Mouse (Mus musculus): ENCODE data around the gene Pnpla8. TPM values are rescaled to one million over a fixed set of nuclear protein-coding genes. Genes with fewer than 3 reads are reported as not detected.

Pnpla8 gene
- polyA plus RNA-seq, 1 experiment from 2014 or later = 72.6 TPM

DNA sequence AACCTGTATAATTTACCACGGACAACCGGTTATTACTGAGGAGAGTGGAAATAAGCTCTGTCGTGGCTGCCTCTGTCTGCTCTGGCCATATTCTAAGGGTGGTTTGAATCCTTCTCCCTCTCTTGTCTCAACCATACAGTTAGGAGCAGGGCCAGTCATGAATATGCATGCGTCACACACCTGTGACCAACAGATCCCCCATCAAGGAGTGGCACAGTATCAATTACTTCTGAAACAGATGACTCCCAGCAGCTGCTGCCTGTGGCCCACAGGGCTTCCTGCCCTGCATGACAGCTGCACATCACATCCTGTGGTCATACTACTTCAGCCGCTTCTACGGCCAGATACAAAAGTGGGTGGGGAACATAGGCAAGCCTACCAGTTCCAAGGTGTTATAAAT lies 122.9 kb downstream of the Pnpla8 start:
- Histone ChIP-seq H3K4me3 (ENCODE audit: low read depth, low read length) (no peak overlapping the region), H3K36me3 (replicated peaks; ENCODE audit: control insufficient read depth, insufficient read depth, low read depth, low read length) (no peaks in the 10 kb centered on the region), H3K4me1 (ENCODE audit: control insufficient read depth, insufficient read depth, low read length) (no peaks in the 10 kb centered on the region), H3K4me2 (ENCODE audit: low read depth, low read length) (no peak overlapping the region), H3K9ac (replicated peaks; ENCODE audit: low read length) (no peak overlapping the region), H3K27me3 (ENCODE audit: control insufficient read depth, insufficient read depth, low read length) (no peaks in the 10 kb centered on the region), H3K27ac (replicated peaks; ENCODE audit: low read depth, low read length) (no peak overlapping the region), H3K9me3 (replicated peaks; ENCODE audit: control insufficient read depth, low read length) (no peaks in the 10 kb centered on the region)
- DNase-seq (ENCODE audit: low spot score) = no peak
- peak; percentile 67; the same call in 1 of the 2 replicates for ATAC-seq (replicated peaks; ENCODE audit: insufficient number of reproducible peaks, low FRiP score, low TSS enrichment, low read depth)
- 68% methylated on average over 6 of the region's 6 CpGs for WGBS

- Histone ChIP-seq H3K4me3 (ENCODE audit: low read depth, low read length) (no peak overlapping the region), H3K9me3 (replicated peaks; ENCODE audit: control insufficient read depth, low read length) (no peaks in the 10 kb centered on the region), H3K4me2 (ENCODE audit: low read depth, low read length) (no peak overlapping the region), H3K4me1 (ENCODE audit: control insufficient read depth, insufficient read depth, low read length) (no peaks in the 10 kb centered on the region), H3K9ac (replicated peaks; ENCODE audit: low read length) (no peak overlapping the region), H3K27me3 (ENCODE audit: control insufficient read depth, insufficient read depth, low read length) (no peaks in the 10 kb centered on the region), H3K27ac (replicated peaks; ENCODE audit: low read depth, low read length) (no peak overlapping the region), H3K36me3 (replicated peaks; ENCODE audit: control insufficient read depth, insufficient read depth, low read depth, low read length) (no peaks in the 10 kb centered on the region)
- ATAC-seq (replicated peaks; ENCODE audit: insufficient number of reproducible peaks, low FRiP score, low TSS enrichment, low read depth) (no peak; the same call in 1 of the 2 replicates), DNase-seq (ENCODE audit: low spot score) (no peak)
- 35% methylated on average over 5 of the region's 5 CpGs for WGBS
Observed at GRCm38 (mm10) chr12:44345251-44345650, 124.1 kb downstream of the Pnpla8 start.

GRCm38 (mm10) chr12:44346143-44346542 lies 125.0 kb downstream of the Pnpla8 start:
- H3K36me3 ChIP-seq (replicated peaks; ENCODE audit: control insufficient read depth, insufficient read depth, low read depth, low read length) = no peaks in the 10 kb centered on the region
- 74% methylated on average over 3 of the region's 3 CpGs for WGBS
- no peak for DNase-seq (ENCODE audit: low spot score)

GRCm38 (mm10) chr12:44355116-44355515 lies 133.9 kb downstream of the Pnpla8 start:
- no peaks in the 10 kb centered on the region for H3K27me3 ChIP-seq (ENCODE audit: control insufficient read depth, insufficient read depth, low read length)
- DNase-seq (ENCODE audit: low spot score) = no peak

More at GRCm38 (mm10) chr12:44346143-44346542, 125.0 kb downstream of the Pnpla8 start:
- no peak for ATAC-seq (replicated peaks; ENCODE audit: insufficient number of reproducible peaks, low FRiP score, low TSS enrichment, low read depth)
- no peak overlapping the region for H3K27ac ChIP-seq (replicated peaks; ENCODE audit: low read depth, low read length)
- H3K4me2 ChIP-seq (ENCODE audit: low read depth, low read length) = no peak overlapping the region
- no peaks in the 10 kb centered on the region for H3K4me1 ChIP-seq (ENCODE audit: control insufficient read depth, insufficient read depth, low read length)
- no peaks in the 10 kb centered on the region for H3K27me3 ChIP-seq (ENCODE audit: control insufficient read depth, insufficient read depth, low read length)
- no peak overlapping the region for H3K9ac ChIP-seq (replicated peaks; ENCODE audit: low read length)
- no peaks in the 10 kb centered on the region for H3K9me3 ChIP-seq (replicated peaks; ENCODE audit: control insufficient read depth, low read length)
- no peak overlapping the region for H3K4me3 ChIP-seq (ENCODE audit: low read depth, low read length)

GRCm38 (mm10) chr12:44357460-44357859 lies 136.3 kb downstream of the Pnpla8 start:
- 36% methylated on average over 3 of the region's 3 CpGs for WGBS
- ATAC-seq (replicated peaks; ENCODE audit: insufficient number of reproducible peaks, low FRiP score, low TSS enrichment, low read depth) (no peak), DNase-seq (ENCODE audit: low spot score) (no peak)

More at GRCm38 (mm10) chr12:44355116-44355515, 133.9 kb downstream of the Pnpla8 start:
- Histone ChIP-seq H3K9ac (replicated peaks; ENCODE audit: low read length) (no peak overlapping the region), H3K4me1 (ENCODE audit: control insufficient read depth, insufficient read depth, low read length) (no peaks in the 10 kb centered on the region), H3K9me3 (replicated peaks; ENCODE audit: control insufficient read depth, low read length) (no peaks in the 10 kb centered on the region), H3K36me3 (replicated peaks; ENCODE audit: control insufficient read depth, insufficient read depth, low read depth, low read length) (no peaks in the 10 kb centered on the region), H3K4me3 (ENCODE audit: low read depth, low read length) (no peak overlapping the region), H3K4me2 (ENCODE audit: low read depth, low read length) (no peak overlapping the region), H3K27ac (replicated peaks; ENCODE audit: low read depth, low read length) (no peak overlapping the region)
- 74% methylated on average over 4 of the region's 4 CpGs for WGBS
- no peak for ATAC-seq (replicated peaks; ENCODE audit: insufficient number of reproducible peaks, low FRiP score, low TSS enrichment, low read depth)

GRCm38 (mm10) chr12:44357881-44358280 lies 136.7 kb downstream of the Pnpla8 start:
- WGBS = 68% methylated on average over 1 of the region's 1 CpGs
- no peaks in the 10 kb centered on the region for H3K9me3 ChIP-seq (replicated peaks; ENCODE audit: control insufficient read depth, low read length)
- no peaks in the 10 kb centered on the region for H3K36me3 ChIP-seq (replicated peaks; ENCODE audit: control insufficient read depth, insufficient read depth, low read depth, low read length)
- no peak overlapping the region for H3K4me2 ChIP-seq (ENCODE audit: low read depth, low read length)
- H3K27me3 ChIP-seq (ENCODE audit: control insufficient read depth, insufficient read depth, low read length) = no peaks in the 10 kb centered on the region
- no peak for ATAC-seq (replicated peaks; ENCODE audit: insufficient number of reproducible peaks, low FRiP score, low TSS enrichment, low read depth)
- H3K4me3 ChIP-seq (ENCODE audit: low read depth, low read length) = no peak overlapping the region
- DNase-seq (ENCODE audit: low spot score) = no peak
- no peak overlapping the region for H3K9ac ChIP-seq (replicated peaks; ENCODE audit: low read length)
- no peaks in the 10 kb centered on the region for H3K4me1 ChIP-seq (ENCODE audit: control insufficient read depth, insufficient read depth, low read length)
- H3K27ac ChIP-seq (replicated peaks; ENCODE audit: low read depth, low read length) = no peak overlapping the region

More at GRCm38 (mm10) chr12:44357460-44357859, 136.3 kb downstream of the Pnpla8 start:
- Histone ChIP-seq H3K9me3 (replicated peaks; ENCODE audit: control insufficient read depth, low read length) (no peaks in the 10 kb centered on the region), H3K4me3 (ENCODE audit: low read depth, low read length) (no peak overlapping the region), H3K4me1 (ENCODE audit: control insufficient read depth, insufficient read depth, low read length) (no peaks in the 10 kb centered on the region), H3K27me3 (ENCODE audit: control insufficient read depth, insufficient read depth, low read length) (no peaks in the 10 kb centered on the region), H3K27ac (replicated peaks; ENCODE audit: low read depth, low read length) (no peak overlapping the region), H3K9ac (replicated peaks; ENCODE audit: low read length) (no peak overlapping the region), H3K36me3 (replicated peaks; ENCODE audit: control insufficient read depth, insufficient read depth, low read depth, low read length) (no peaks in the 10 kb centered on the region), H3K4me2 (ENCODE audit: low read depth, low read length) (no peak overlapping the region)

- DNase-seq (ENCODE audit: low spot score) (no peak), ATAC-seq (replicated peaks; ENCODE audit: insufficient number of reproducible peaks, low FRiP score, low TSS enrichment, low read depth) (no peak)
- Histone ChIP-seq H3K4me3 (ENCODE audit: low read depth, low read length) (no peak overlapping the region), H3K9me3 (replicated peaks; ENCODE audit: control insufficient read depth, low read length) (no peaks in the 10 kb centered on the region), H3K27ac (replicated peaks; ENCODE audit: low read depth, low read length) (no peak overlapping the region), H3K27me3 (ENCODE audit: control insufficient read depth, insufficient read depth, low read length) (no peaks in the 10 kb centered on the region), H3K4me1 (ENCODE audit: control insufficient read depth, insufficient read depth, low read length) (no peaks in the 10 kb centered on the region), H3K4me2 (ENCODE audit: low read depth, low read length) (no peak overlapping the region), H3K9ac (replicated peaks; ENCODE audit: low read length) (no peak overlapping the region), H3K36me3 (replicated peaks; ENCODE audit: control insufficient read depth, insufficient read depth, low read depth, low read length) (no peaks in the 10 kb centered on the region)
- WGBS = 76% methylated on average over 3 of the region's 3 CpGs
Observed at GRCm38 (mm10) chr12:44371076-44371710, 150.0 kb downstream of the Pnpla8 start.

All from embryonic facial prominence, embryonic 11.5 days (tissue).